Mouse (Mus musculus) heart, postnatal 0 days (tissue): ENCODE results near the gene Zbtb18.

ENCODE experiments used
- CTCF ChIP-seq: IDR thresholded peaks from 2 replicates; pipeline ENCODE4 v1.5.1; 2016; ENCODE audit warnings: antibody characterized with exemption, control low read depth, low read depth
- EP300 ChIP-seq: IDR thresholded peaks from 2 replicates; pipeline ENCODE4 v1.6.1; 2016; ENCODE audit warnings: antibody characterized with exemption, low read depth

DNA sequence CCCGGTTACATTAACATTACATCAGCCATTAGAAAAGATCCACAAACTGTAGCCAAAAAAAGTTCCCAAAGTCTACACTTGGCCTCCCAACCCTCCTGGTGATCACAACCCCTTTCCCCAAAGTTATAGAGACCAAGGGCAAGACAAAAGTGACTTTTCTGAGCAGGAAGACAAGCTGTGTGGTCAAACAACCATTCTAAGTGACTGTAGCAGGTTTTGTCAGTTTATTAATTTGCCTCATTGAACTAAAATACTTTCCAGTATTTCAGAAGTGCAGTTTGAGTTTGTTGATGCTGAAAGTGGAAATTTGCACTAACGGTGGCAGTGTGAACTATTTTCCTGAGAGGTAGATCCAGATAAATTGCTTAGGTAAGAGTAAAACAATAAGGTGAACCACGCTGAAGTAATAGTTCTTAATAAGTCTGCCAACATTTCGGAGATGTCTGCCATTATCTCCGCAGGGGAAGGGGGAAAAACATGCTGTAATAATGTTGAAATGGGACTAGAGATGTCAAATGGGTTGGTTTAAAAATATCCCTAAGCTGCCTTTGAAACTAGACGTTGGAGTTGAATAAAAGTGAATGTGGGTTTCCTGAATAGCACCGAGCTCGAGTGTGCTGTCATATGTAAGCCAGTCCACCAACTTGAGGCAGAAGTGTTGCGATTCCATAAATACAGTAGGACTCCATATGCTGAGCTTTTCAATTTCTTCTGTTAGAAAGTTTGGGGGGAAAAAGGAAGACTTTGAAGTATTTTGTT is 1.8 kb downstream of the Zbtb18 start:
- TF ChIP-seq CTCF (no peak), EP300 (no peak)
